Mouse (Mus musculus): ENCODE measurements around the gene Rab11b. TPM values are rescaled to one million over a fixed set of nuclear protein-coding genes. Genes with fewer than 3 reads are reported as not detected.

Gene Rab11b
- polyA plus RNA-seq, 1 experiment from 2014 or later: 115 TPM

DNA sequence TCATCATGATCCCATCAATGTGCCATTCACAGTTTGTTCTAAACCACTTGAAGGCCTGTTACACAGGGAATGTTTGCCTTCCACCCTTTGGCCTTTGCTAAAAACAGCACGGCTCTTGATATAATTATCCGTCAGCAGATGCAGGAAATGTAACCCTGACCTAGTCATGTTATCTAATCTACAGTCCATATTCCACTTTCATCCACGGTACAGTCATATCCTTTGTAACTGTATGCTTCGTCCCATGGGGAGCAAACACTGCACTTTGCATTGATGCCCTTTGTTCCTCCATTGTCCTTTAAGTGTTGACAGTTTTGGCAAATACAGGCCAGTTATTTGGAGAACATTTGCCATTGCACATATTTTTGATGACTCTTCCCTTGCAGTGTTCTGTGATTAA is 28.4 kb upstream of the Rab11b start:
- H3K4me1 ChIP-seq (ENCODE audit: control insufficient read depth, low read depth, low read length): no peaks in the 10 kb centered on the region; the same call in 1 of the 2 replicates
- peak; percentile 69 for ATAC-seq (ENCODE audit: low read depth)
- no peaks in the 10 kb centered on the region; the same call in 1 of the 2 replicates for H3K27me3 ChIP-seq (ENCODE audit: control insufficient read depth, insufficient read depth, low read depth, low read length)
- H3K36me3 ChIP-seq (ENCODE audit: control insufficient read depth, insufficient read depth): no peaks in the 10 kb centered on the region
- no peak overlapping the region for H3K4me3 ChIP-seq (ENCODE audit: low read depth, low read length)
- 19% methylated on average over 4 of the region's 4 CpGs for WGBS (ENCODE audit: insufficient replicate concordance)
- no peak overlapping the region for H3K27ac ChIP-seq (ENCODE audit: low read length)
- no peak overlapping the region for H3K9ac ChIP-seq (ENCODE audit: low read depth, low read length)
- H3K9me3 ChIP-seq (replicated peaks; ENCODE audit: control insufficient read depth, low read length): no peaks in the 10 kb centered on the region
- H3K4me2 ChIP-seq (ENCODE audit: low read depth, low read length): no peak overlapping the region

DNA sequence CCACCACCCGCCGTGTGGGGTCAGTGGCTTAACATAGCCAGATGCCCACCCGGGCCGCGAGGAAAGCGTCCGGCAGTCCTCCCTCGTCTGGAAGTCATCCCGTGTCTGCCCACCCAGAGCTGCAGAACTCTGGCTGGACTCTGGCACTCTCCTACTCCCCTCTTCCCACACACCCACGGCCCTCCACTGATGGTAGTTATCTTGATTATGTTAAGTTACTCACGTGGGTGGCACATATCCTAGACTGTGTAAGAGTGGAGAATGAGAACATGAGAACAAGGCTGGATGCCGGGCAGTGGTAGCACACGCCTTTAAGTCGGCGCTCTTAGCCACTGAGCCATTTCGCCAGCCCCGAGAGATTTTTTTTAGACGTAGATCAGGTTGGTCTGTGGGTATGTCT is 26.0 kb upstream of the Rab11b start:
- H3K9ac ChIP-seq (ENCODE audit: low read depth, low read length): no peak overlapping the region
- no peak overlapping the region for H3K4me3 ChIP-seq (ENCODE audit: low read depth, low read length)
- peaks cover 11% of the 10 kb centered on the region for H3K4me1 ChIP-seq (ENCODE audit: control insufficient read depth, low read depth, low read length)
- H3K36me3 ChIP-seq (ENCODE audit: control insufficient read depth, insufficient read depth): no peaks in the 10 kb centered on the region
- no peak overlapping the region for H3K4me2 ChIP-seq (ENCODE audit: low read depth, low read length)
- H3K27me3 ChIP-seq (ENCODE audit: control insufficient read depth, insufficient read depth, low read depth, low read length): no peaks in the 10 kb centered on the region
- 71% methylated on average over 18 of the region's 18 CpGs for WGBS (ENCODE audit: insufficient replicate concordance)
- ATAC-seq (ENCODE audit: low read depth): no peak
- H3K9me3 ChIP-seq (replicated peaks; ENCODE audit: control insufficient read depth, low read length): no peaks in the 10 kb centered on the region
- no peak overlapping the region for H3K27ac ChIP-seq (ENCODE audit: low read length)

DNA sequence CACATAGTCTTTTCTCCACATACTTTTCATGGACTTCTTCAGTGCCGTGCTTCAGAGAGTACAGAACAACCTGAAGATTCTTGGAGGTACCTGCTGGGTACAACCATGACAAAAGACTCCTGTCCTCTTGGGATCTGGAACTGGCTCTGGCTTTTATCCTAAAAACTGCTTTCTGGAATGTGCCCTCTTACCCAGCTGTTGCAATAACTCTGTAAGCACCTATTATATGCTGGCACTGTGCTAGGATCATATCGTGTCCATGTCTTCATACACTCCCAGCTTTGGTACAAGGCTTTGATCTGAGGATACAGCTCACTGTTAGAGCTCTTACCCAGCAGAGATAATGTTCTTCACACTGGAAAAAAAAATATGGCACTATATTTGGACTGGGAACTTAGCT is 24.6 kb upstream of the Rab11b start:
- Histone ChIP-seq H3K9ac (ENCODE audit: low read depth, low read length) (no peak overlapping the region), H3K27ac (ENCODE audit: low read length) (no peak overlapping the region), H3K27me3 (ENCODE audit: control insufficient read depth, insufficient read depth, low read depth, low read length) (no peaks in the 10 kb centered on the region), H3K4me2 (ENCODE audit: low read depth, low read length) (no peak overlapping the region), H3K36me3 (ENCODE audit: control insufficient read depth, insufficient read depth) (no peaks in the 10 kb centered on the region), H3K9me3 (replicated peaks; ENCODE audit: control insufficient read depth, low read length) (no peaks in the 10 kb centered on the region), H3K4me3 (ENCODE audit: low read depth, low read length) (no peak overlapping the region), H3K4me1 (ENCODE audit: control insufficient read depth, low read depth, low read length) (peaks cover 25% of the 10 kb centered on the region)
- no peak for ATAC-seq (ENCODE audit: low read depth)
- WGBS (ENCODE audit: insufficient replicate concordance): 65% methylated on average over 2 of the region's 2 CpGs

DNA sequence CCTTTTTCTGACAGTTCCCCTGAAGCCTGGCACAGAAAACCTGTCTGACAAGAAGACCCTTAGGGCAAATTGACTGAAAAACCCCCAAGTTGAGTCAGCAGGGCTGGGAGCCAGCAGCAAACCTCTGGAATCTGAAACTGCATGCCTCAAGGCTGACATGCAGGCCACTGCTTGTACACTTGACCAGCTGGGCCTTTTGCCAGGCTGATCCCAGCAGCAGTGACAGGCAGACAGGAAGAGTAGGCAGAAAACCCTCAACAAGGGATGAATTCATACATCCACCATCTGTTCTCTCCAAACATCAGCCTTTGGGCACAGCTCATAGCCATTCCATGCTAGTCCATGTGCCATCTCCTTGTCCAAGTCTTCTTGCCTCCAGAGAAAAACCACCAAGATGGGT is 23.1 kb upstream of the Rab11b start:
- Histone ChIP-seq H3K36me3 (ENCODE audit: control insufficient read depth, insufficient read depth) (peaks cover under 1% of the 10 kb centered on the region; the same call in 1 of the 2 replicates), H3K9ac (ENCODE audit: low read depth, low read length) (no peak overlapping the region), H3K9me3 (replicated peaks; ENCODE audit: control insufficient read depth, low read length) (no peaks in the 10 kb centered on the region), H3K4me2 (ENCODE audit: low read depth, low read length) (no peak overlapping the region), H3K27me3 (ENCODE audit: control insufficient read depth, insufficient read depth, low read depth, low read length) (no peaks in the 10 kb centered on the region), H3K4me3 (ENCODE audit: low read depth, low read length) (no peak overlapping the region), H3K27ac (ENCODE audit: low read length) (no peak overlapping the region), H3K4me1 (ENCODE audit: control insufficient read depth, low read depth, low read length) (peaks cover 35% of the 10 kb centered on the region)
- no peak for ATAC-seq (ENCODE audit: low read depth)

DNA sequence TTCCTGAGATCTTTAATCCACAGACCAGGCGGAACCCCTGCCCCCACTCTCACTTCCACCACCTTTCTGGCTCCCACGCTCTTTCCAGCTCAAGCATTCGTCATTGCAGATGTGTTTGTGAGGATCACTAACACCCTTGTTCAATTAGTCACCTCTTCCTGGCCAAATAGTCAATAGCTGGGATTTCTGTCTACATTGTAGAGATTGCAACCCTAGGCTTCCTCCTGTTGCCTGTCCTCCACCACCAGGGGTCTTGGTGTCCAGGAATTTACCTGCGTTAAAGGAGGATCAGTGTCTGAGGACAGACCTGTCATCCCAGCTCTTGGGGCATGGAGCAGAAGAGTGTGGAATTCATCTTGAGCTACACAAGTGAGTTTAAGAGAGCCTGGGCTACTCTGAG is 21.7 kb upstream of the Rab11b start:
- Histone ChIP-seq H3K27ac (ENCODE audit: low read length) (peak overlapping the region; percentile 16; the same call in 1 of the 2 replicates), H3K4me3 (ENCODE audit: low read depth, low read length) (peak overlapping the region; percentile 64), H3K27me3 (ENCODE audit: control insufficient read depth, insufficient read depth, low read depth, low read length) (no peaks in the 10 kb centered on the region), H3K9ac (ENCODE audit: low read depth, low read length) (peak overlapping the region; percentile 64; the same call in 1 of the 2 replicates), H3K9me3 (replicated peaks; ENCODE audit: control insufficient read depth, low read length) (no peaks in the 10 kb centered on the region), H3K4me2 (ENCODE audit: low read depth, low read length) (peak overlapping the region; percentile 83), H3K4me1 (ENCODE audit: control insufficient read depth, low read depth, low read length) (peaks cover 37% of the 10 kb centered on the region), H3K36me3 (ENCODE audit: control insufficient read depth, insufficient read depth) (peaks cover 3% of the 10 kb centered on the region; the same call in 1 of the 2 replicates)
- no peak for ATAC-seq (ENCODE audit: low read depth)
- 38% methylated on average over 4 of the region's 4 CpGs for WGBS (ENCODE audit: insufficient replicate concordance)

DNA sequence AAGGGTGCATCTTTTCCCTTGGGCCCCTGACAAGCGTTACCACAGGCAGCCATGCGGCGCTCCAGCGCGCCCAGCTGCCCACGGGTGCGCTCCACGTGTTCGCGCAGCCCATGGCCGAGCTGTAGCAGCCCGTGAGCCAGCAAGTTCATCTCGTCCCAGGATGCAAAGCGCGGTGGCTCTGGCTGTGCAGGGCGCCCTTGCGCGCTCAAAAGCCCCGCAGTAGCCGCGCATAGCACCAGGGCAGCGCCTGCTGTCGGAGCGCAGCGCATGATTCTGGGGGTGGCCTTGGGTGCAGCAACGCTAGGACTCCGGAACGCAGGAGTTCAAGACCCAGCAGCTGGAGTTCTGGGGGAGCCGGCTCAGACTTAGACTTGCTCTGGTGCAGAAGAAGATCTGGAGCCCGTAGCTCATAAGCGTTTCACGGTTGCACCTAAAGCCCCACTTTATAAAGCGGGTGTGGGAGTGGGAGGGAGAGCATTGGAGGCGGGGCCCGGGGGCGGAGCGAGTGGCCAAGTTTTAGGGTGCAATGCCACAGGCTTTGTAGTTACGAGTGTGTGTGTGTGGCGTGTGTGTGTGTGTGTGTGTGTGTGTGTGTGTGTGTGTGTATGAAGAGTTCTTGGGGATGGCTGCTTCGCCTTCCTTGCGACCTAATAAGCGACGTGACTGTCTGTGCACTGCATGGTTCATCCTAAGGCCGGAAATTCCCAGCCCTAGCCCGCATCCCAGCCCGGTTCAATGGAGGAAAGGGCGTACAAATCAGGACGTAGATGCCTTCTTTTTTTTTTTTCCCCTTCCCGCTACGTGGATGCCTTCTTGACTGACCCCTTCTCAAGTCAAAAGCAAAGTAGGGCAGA is 21.0 kb upstream of the Rab11b start, which contains the start of gene Angptl4:
Gene Angptl4, minus strand, starts transcription at position 707 of the 854 bp plus-strand sequence.
- WGBS (ENCODE audit: insufficient replicate concordance): under 1% methylated on average over 50 of the region's 50 CpGs
- Histone ChIP-seq H3K4me2 (ENCODE audit: low read depth, low read length) (peak within 1 kb of the TSS; percentile 83), H3K36me3 (ENCODE audit: control insufficient read depth, insufficient read depth) (peaks cover 3% of the 10 kb centered on the region; the same call in 1 of the 2 replicates), H3K4me1 (ENCODE audit: control insufficient read depth, low read depth, low read length) (peaks cover 37% of the 10 kb centered on the region), H3K9me3 (replicated peaks; ENCODE audit: control insufficient read depth, low read length) (no peaks in the 10 kb centered on the region), H3K4me3 (ENCODE audit: low read depth, low read length) (peak within 1 kb of the TSS; percentile 64), H3K27me3 (ENCODE audit: control insufficient read depth, insufficient read depth, low read depth, low read length) (no peaks in the 10 kb centered on the region), H3K9ac (ENCODE audit: low read depth, low read length) (peak within 1 kb of the TSS; percentile 64), H3K27ac (ENCODE audit: low read length) (peak within 1 kb of the TSS; percentile 75)
- ATAC-seq (ENCODE audit: low read depth): peak; percentile 74

DNA sequence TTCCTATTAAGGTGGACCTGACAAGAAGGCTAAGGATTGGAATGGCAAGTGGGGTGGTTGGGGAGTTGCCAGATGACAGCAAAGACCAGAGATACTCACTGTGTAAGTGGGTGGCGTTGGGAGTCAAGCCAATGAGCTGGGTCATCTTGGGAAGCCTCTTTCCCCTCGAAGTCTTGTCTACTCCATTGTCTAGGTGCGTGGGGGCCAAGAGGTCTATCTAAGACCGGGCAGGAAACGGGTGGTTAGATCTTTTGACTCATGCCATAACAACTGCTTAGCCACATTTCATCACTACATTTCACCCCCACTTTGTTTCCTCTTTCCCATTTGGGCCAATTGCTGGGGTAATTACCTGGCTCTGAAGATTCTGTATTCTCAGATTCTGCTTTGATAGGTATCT is 20.1 kb upstream of the Rab11b start:
- WGBS (ENCODE audit: insufficient replicate concordance): 6% methylated on average over 5 of the region's 5 CpGs

DNA sequence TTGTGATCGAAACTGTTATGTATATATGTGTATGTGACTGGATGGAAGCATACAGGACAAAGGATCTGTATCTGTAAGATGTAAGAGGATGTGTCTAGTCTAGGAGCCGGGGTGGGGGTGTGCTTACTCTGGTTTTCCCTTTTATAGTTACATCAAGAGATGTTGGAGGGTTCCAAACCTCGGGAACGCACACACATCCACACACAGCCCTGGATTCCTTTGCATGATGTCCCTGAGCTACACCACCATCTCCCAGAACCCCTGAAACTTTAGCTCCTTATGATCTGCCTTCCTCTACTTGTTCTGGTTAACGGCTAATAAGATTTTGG is 19.6 kb upstream of the Rab11b start:
- 61% methylated on average over 5 of the region's 5 CpGs for WGBS (ENCODE audit: insufficient replicate concordance)
- Histone ChIP-seq H3K4me1 (ENCODE audit: control insufficient read depth, low read depth, low read length) (peaks cover 37% of the 10 kb centered on the region), H3K27ac (ENCODE audit: low read length) (peak overlapping the region; percentile 75), H3K27me3 (ENCODE audit: control insufficient read depth, insufficient read depth, low read depth, low read length) (no peaks in the 10 kb centered on the region), H3K4me2 (ENCODE audit: low read depth, low read length) (peak overlapping the region; percentile 83), H3K36me3 (ENCODE audit: control insufficient read depth, insufficient read depth) (peaks cover 3% of the 10 kb centered on the region; the same call in 1 of the 2 replicates), H3K9me3 (replicated peaks; ENCODE audit: control insufficient read depth, low read length) (no peaks in the 10 kb centered on the region), H3K9ac (ENCODE audit: low read depth, low read length) (no peak overlapping the region; the same call in 1 of the 2 replicates), H3K4me3 (ENCODE audit: low read depth, low read length) (peak overlapping the region; percentile 64)
- no peak for ATAC-seq (ENCODE audit: low read depth)

More for the DNA sequence above, 20.1 kb upstream of the Rab11b start:
- H3K4me3 ChIP-seq (ENCODE audit: low read depth, low read length): peak overlapping the region; percentile 64
- peak overlapping the region; percentile 83 for H3K4me2 ChIP-seq (ENCODE audit: low read depth, low read length)
- peak overlapping the region; percentile 64 for H3K9ac ChIP-seq (ENCODE audit: low read depth, low read length)
- no peaks in the 10 kb centered on the region for H3K27me3 ChIP-seq (ENCODE audit: control insufficient read depth, insufficient read depth, low read depth, low read length)
- H3K27ac ChIP-seq (ENCODE audit: low read length): peak overlapping the region; percentile 75
- no peaks in the 10 kb centered on the region for H3K9me3 ChIP-seq (replicated peaks; ENCODE audit: control insufficient read depth, low read length)
- peaks cover 37% of the 10 kb centered on the region for H3K4me1 ChIP-seq (ENCODE audit: control insufficient read depth, low read depth, low read length)
- no peak for ATAC-seq (ENCODE audit: low read depth)
- peaks cover 3% of the 10 kb centered on the region; the same call in 1 of the 2 replicates for H3K36me3 ChIP-seq (ENCODE audit: control insufficient read depth, insufficient read depth)
